Mouse (Mus musculus) small intestine, adult 2 months (tissue): ENCODE measurements at regions not wholly inside any gene's neighbourhood (a gene's known extent, or its start where the extent isn't known, plus 50 kb on each side); places are given as distances from the start of the nearest gene placed in this dataset.

Experiments
- CTCF ChIP-seq: fragments of 200-500 bp; IDR thresholded peaks from 2 replicates; pipeline ENCODE4 v1.5.1; 2012; ENCODE audit warnings: low read depth, mild to moderate bottlenecking, control low read depth, inconsistent platforms, low read length, moderate library complexity, mixed read lengths; ENCODE audit not compliant: insufficient replicate concordance, insufficient read length; ENCODE audit errors: extremely low read depth
- POLR2A ChIP-seq: fragments of 200-500 bp; IDR thresholded peaks from 2 replicates; pipeline ENCODE4 v1.6.1; 2012; ENCODE audit warnings: low read depth, mild to moderate bottlenecking, control low read depth, inconsistent platforms, low read length, moderate library complexity

DNA sequence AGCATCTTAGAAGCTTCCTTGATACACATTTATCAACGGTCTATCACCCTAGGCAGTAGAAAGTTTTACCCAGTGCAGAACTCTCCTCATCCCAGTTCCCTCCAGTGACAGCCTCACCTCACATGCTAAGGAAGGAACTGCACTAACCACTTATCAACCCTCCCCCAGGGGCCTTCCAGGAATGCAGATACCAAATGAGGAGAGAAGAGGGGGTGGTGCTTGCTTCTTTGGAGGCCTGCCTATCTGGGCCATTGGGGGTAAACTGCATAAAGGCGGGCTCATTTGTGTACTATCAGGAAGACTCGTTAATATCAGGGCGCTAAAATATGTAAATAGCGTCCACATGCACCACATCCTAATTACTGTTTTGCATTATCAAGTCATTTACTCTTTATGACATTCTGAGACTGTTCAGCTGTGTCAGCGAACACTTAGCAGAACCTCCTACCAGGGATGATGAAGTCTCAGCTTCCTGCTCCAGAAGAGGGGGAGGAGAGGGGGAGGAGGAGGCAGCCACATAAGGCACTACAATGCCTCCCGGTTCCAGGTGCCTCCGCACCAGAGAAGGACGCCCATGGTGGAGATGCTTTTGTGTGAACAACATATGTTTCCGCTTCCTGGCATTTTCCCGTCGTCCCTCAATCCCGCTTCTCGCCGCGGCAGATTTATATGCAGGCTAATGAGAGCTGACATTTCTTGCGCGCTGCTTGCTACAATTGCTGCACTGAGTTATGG is 236.9 kb downstream of the Cbln1 start:
- no peak for TF ChIP-seq CTCF
- no peak for TF ChIP-seq POLR2A
